Mouse (Mus musculus) lung, adult 18-20 months (tissue): ENCODE results near the gene Epb41l2.

Experiments used
- DNase-seq, 2 experiments: peaks; one replicate each; pipeline ENCODE4 v3.0.0; 2022; ENCODE audit warnings: mixed read lengths in 2 of 2

Epb41l2 gene

GRCm38 (mm10) chr10:25437586-25438298 is 78.1 kb downstream of the Epb41l2 start:
- no peak for DNase-seq

- DNase-seq, result no peak
Observed at GRCm38 (mm10) chr10:25438299-25438680, 78.7 kb downstream of the Epb41l2 start.

- no peak for DNase-seq
Observed at GRCm38 (mm10) chr10:25439163-25439562, 79.6 kb downstream of the Epb41l2 start.

- DNase-seq, result no peak
Observed at GRCm38 (mm10) chr10:25439856-25440255, 80.3 kb downstream of the Epb41l2 start.

GRCm38 (mm10) chr10:25441405-25441804 is 81.8 kb downstream of the Epb41l2 start:
- no peak for DNase-seq

GRCm38 (mm10) chr10:25443626-25444025 is 84.0 kb downstream of the Epb41l2 start:
- DNase-seq, result no peak

GRCm38 (mm10) chr10:25444198-25444783 is 84.7 kb downstream of the Epb41l2 start:
- DNase-seq, result no peak

- DNase-seq, result no peak
Observed at GRCm38 (mm10) chr10:25446953-25447525, 87.4 kb downstream of the Epb41l2 start.

- no peak for DNase-seq
Observed at GRCm38 (mm10) chr10:25448676-25449075, 89.1 kb downstream of the Epb41l2 start.

GRCm38 (mm10) chr10:25449312-25450020 is 89.9 kb downstream of the Epb41l2 start:
- peak; percentile 53 to 66 for DNase-seq

- DNase-seq, result no peak
Observed at GRCm38 (mm10) chr10:25453150-25453549, 93.6 kb downstream of the Epb41l2 start.

GRCm38 (mm10) chr10:25453772-25454171 is 94.2 kb downstream of the Epb41l2 start:
- no peak for DNase-seq

GRCm38 (mm10) chr10:25457118-25457517 is 97.5 kb downstream of the Epb41l2 start:
- DNase-seq, result no peak

GRCm38 (mm10) chr10:25457996-25458395 is 98.4 kb downstream of the Epb41l2 start:
- DNase-seq, result no peak

GRCm38 (mm10) chr10:25461832-25462231 is 102.2 kb downstream of the Epb41l2 start:
- DNase-seq, result no peak

- no peak for DNase-seq
Observed at GRCm38 (mm10) chr10:25462669-25463068, 103.1 kb downstream of the Epb41l2 start.

GRCm38 (mm10) chr10:25466493-25466892 is 106.9 kb downstream of the Epb41l2 start:
- no peak for DNase-seq

GRCm38 (mm10) chr10:25471944-25472343 is 112.3 kb downstream of the Epb41l2 start:
- DNase-seq, result no peak

- DNase-seq, result no peak
Observed at GRCm38 (mm10) chr10:25479716-25480115, 120.1 kb downstream of the Epb41l2 start.

GRCm38 (mm10) chr10:25482791-25483190 is 123.2 kb downstream of the Epb41l2 start:
- DNase-seq, result no peak

- DNase-seq, result peak; percentile 60 to 63
Observed at GRCm38 (mm10) chr10:25488456-25488855, 128.9 kb downstream of the Epb41l2 start.

GRCm38 (mm10) chr10:25499323-25500071 is 139.9 kb downstream of the Epb41l2 start:
- DNase-seq, result no peak

- no peak for DNase-seq
Observed at GRCm38 (mm10) chr10:25503250-25503649, 143.7 kb downstream of the Epb41l2 start.
